Mouse (Mus musculus) liver, embryonic 16.5 days (tissue): ENCODE measurements at regions not wholly inside any gene's neighbourhood (a gene's known extent, or its start where the extent isn't known, plus 50 kb on each side); places are given as distances from the start of the nearest gene placed in this dataset.

ENCODE experiments used
- ATAC-seq: fragments of 200-750 bp; cut with Nextera tagmentation; 2 replicates; pipeline ENCODE4 v1.8.0; 2017; ENCODE audit warnings: low read depth, mild to moderate bottlenecking, moderate number of reproducible peaks, moderate library complexity
- H3K27ac ChIP-seq: fragments of 300-500 bp; sonication (generic); 2 replicates; pipeline ENCODE4 v1.5.1; 2014; ENCODE audit warnings: mild to moderate bottlenecking, low read length
- H3K27me3 ChIP-seq: fragments of 300-500 bp; sonication (generic); 2 replicates; pipeline ENCODE4 v1.6.1; 2014; ENCODE audit warnings: low read depth, low read length, mixed read lengths; ENCODE audit not compliant: control insufficient read depth, insufficient read depth
- H3K36me3 ChIP-seq: fragments of 300-500 bp; sonication (generic); 2 replicates; pipeline ENCODE4 v1.6.1; 2014; ENCODE audit warnings: mild to moderate bottlenecking; ENCODE audit not compliant: control insufficient read depth, insufficient read depth
- H3K4me1 ChIP-seq: fragments of 300-500 bp; sonication (generic); 2 replicates; pipeline ENCODE4 v1.6.1; 2014; ENCODE audit warnings: low read depth, low read length, mixed read lengths; ENCODE audit not compliant: control insufficient read depth
- H3K4me2 ChIP-seq: fragments of 300-500 bp; sonication (generic); 2 replicates; pipeline ENCODE4 v1.6.1; 2014; ENCODE audit warnings: low read depth, low read length, mixed read lengths
- H3K4me3 ChIP-seq: fragments of 300-500 bp; sonication (generic); 2 replicates; pipeline ENCODE4 v1.5.1; 2014; ENCODE audit warnings: low read depth, mild to moderate bottlenecking, low read length
- H3K9ac ChIP-seq: fragments of 300-500 bp; sonication (generic); 2 replicates; pipeline ENCODE4 v1.6.1; 2014; ENCODE audit warnings: low read depth, low read length
- H3K9me3 ChIP-seq: fragments of 300-500 bp; sonication (generic); replicated peaks from 2 replicates; pipeline ENCODE4 v1.6.1; 2016; ENCODE audit warnings: low read length; ENCODE audit not compliant: control insufficient read depth
- WGBS: fragments of 180-500 bp; shearing (Covaris S2); extraction: QIAGEN DNeasy Blood & Tissue Kit; methylation state at CpG from one replicate; pipeline ENCODE4 v1.1.7; 2014; ENCODE audit not compliant: insufficient replicate concordance; 5-methylcytosine and 5-hydroxymethylcytosine counted together

GRCm38 (mm10) chr15:93853221-93853620 lies 257.5 kb upstream of the Prickle1 start:
- Histone ChIP-seq H3K9me3 (no peaks in the 10 kb centered on the region), H3K4me1 (no peaks in the 10 kb centered on the region), H3K27me3 (no peaks in the 10 kb centered on the region), H3K36me3 (no peaks in the 10 kb centered on the region), H3K4me3 (no peak overlapping the region), H3K27ac (no peak overlapping the region), H3K9ac (no peak overlapping the region), H3K4me2 (no peak overlapping the region)
- 54% methylated on average over 3 of the region's 3 CpGs for WGBS
- ATAC-seq: no peak

- Histone ChIP-seq H3K9ac (no peak overlapping the region), H3K4me3 (no peak overlapping the region), H3K27me3 (no peaks in the 10 kb centered on the region), H3K9me3 (no peaks in the 10 kb centered on the region), H3K36me3 (no peaks in the 10 kb centered on the region), H3K4me1 (no peaks in the 10 kb centered on the region), H3K4me2 (no peak overlapping the region), H3K27ac (no peak overlapping the region)
- WGBS: 61% methylated on average over 4 of the region's 4 CpGs
- ATAC-seq: no peak
These were observed 256.4 kb upstream of the Prickle1 start for GRCm38 (mm10) chr15:93852126-93852525.

GRCm38 (mm10) chr15:93850388-93850787 lies 254.7 kb upstream of the Prickle1 start:
- WGBS: 65% methylated on average over 6 of the region's 6 CpGs
- no peak for ATAC-seq
- no peaks in the 10 kb centered on the region for H3K4me1 ChIP-seq
- no peaks in the 10 kb centered on the region for H3K36me3 ChIP-seq
- no peak overlapping the region for H3K9ac ChIP-seq
- no peak overlapping the region for H3K4me2 ChIP-seq
- H3K27ac ChIP-seq: no peak overlapping the region
- H3K27me3 ChIP-seq: no peaks in the 10 kb centered on the region
- no peaks in the 10 kb centered on the region for H3K9me3 ChIP-seq
- H3K4me3 ChIP-seq: no peak overlapping the region

GRCm38 (mm10) chr15:93848830-93849229 lies 253.1 kb upstream of the Prickle1 start:
- Histone ChIP-seq H3K9me3 (no peaks in the 10 kb centered on the region), H3K4me2 (no peak overlapping the region), H3K27me3 (no peaks in the 10 kb centered on the region), H3K4me1 (no peaks in the 10 kb centered on the region), H3K36me3 (no peaks in the 10 kb centered on the region), H3K9ac (no peak overlapping the region), H3K27ac (no peak overlapping the region), H3K4me3 (no peak overlapping the region)
- WGBS: 80% methylated on average over 4 of the region's 4 CpGs
- ATAC-seq: no peak

- WGBS: 40% methylated on average over 4 of the region's 4 CpGs
- no peak for ATAC-seq
- H3K36me3 ChIP-seq: no peaks in the 10 kb centered on the region
- H3K4me1 ChIP-seq: no peaks in the 10 kb centered on the region
- H3K4me3 ChIP-seq: no peak overlapping the region
- no peaks in the 10 kb centered on the region for H3K27me3 ChIP-seq
- H3K4me2 ChIP-seq: no peak overlapping the region
- no peak overlapping the region for H3K27ac ChIP-seq
- H3K9me3 ChIP-seq: no peaks in the 10 kb centered on the region
- no peak overlapping the region for H3K9ac ChIP-seq
These were observed 251.1 kb upstream of the Prickle1 start for GRCm38 (mm10) chr15:93846797-93847196.

GRCm38 (mm10) chr15:93845801-93846200 lies 250.1 kb upstream of the Prickle1 start:
- H3K9me3 ChIP-seq: no peaks in the 10 kb centered on the region
- H3K27me3 ChIP-seq: no peaks in the 10 kb centered on the region
- H3K4me3 ChIP-seq: no peak overlapping the region
- ATAC-seq: no peak
- no peaks in the 10 kb centered on the region for H3K36me3 ChIP-seq
- 58% methylated on average over 6 of the region's 6 CpGs for WGBS
- H3K27ac ChIP-seq: no peak overlapping the region
- H3K9ac ChIP-seq: no peak overlapping the region
- H3K4me1 ChIP-seq: no peaks in the 10 kb centered on the region
- no peak overlapping the region for H3K4me2 ChIP-seq

- no peaks in the 10 kb centered on the region for H3K4me1 ChIP-seq
- no peak overlapping the region for H3K4me2 ChIP-seq
- ATAC-seq: no peak
- H3K27ac ChIP-seq: no peak overlapping the region
- H3K9ac ChIP-seq: no peak overlapping the region
- no peaks in the 10 kb centered on the region for H3K9me3 ChIP-seq
- 40% methylated on average over 1 of the region's 1 CpGs for WGBS
- no peaks in the 10 kb centered on the region for H3K27me3 ChIP-seq
- no peak overlapping the region for H3K4me3 ChIP-seq
- H3K36me3 ChIP-seq: no peaks in the 10 kb centered on the region
These were observed 237.3 kb upstream of the Prickle1 start for GRCm38 (mm10) chr15:93832956-93833355.

- Histone ChIP-seq H3K4me2 (no peak overlapping the region; the same call in 1 of the 2 replicates), H3K9ac (no peak overlapping the region), H3K27ac (no peak overlapping the region), H3K4me3 (no peak overlapping the region), H3K9me3 (no peaks in the 10 kb centered on the region), H3K4me1 (no peaks in the 10 kb centered on the region), H3K27me3 (no peaks in the 10 kb centered on the region), H3K36me3 (no peaks in the 10 kb centered on the region)
- WGBS: 30% methylated on average over 14 of the region's 14 CpGs
- no peak for ATAC-seq
These were observed 236.8 kb upstream of the Prickle1 start for GRCm38 (mm10) chr15:93832431-93832936.

- 59% methylated on average over 3 of the region's 3 CpGs for WGBS
- no peaks in the 10 kb centered on the region for H3K9me3 ChIP-seq
These were observed 235.5 kb upstream of the Prickle1 start for GRCm38 (mm10) chr15:93831148-93831547.

More at GRCm38 (mm10) chr15:93831148-93831547, 235.5 kb upstream of the Prickle1 start:
- no peak for ATAC-seq
- no peaks in the 10 kb centered on the region for H3K4me1 ChIP-seq
- no peaks in the 10 kb centered on the region for H3K36me3 ChIP-seq
- no peaks in the 10 kb centered on the region for H3K27me3 ChIP-seq
- no peak overlapping the region for H3K9ac ChIP-seq
- H3K4me3 ChIP-seq: no peak overlapping the region
- H3K27ac ChIP-seq: no peak overlapping the region
- H3K4me2 ChIP-seq: no peak overlapping the region
